Mouse (Mus musculus) kidney, postnatal 0 days (tissue): ENCODE measurements around the gene Aatk. TPM values are rescaled to one million over a fixed set of nuclear protein-coding genes. Genes with fewer than 3 reads are reported as not detected.

ENCODE experiments used
- ATAC-seq: fragments of 200-750 bp; cut with Nextera tagmentation; replicated peaks from 2 replicates; pipeline ENCODE4 v1.8.0; 2017; ENCODE audit warnings: low read depth, moderate number of reproducible peaks, moderate TSS enrichment, moderate library complexity; ENCODE audit not compliant: low FRiP score
- DNase-seq: peaks from one replicate; pipeline ENCODE4 v3.0.0-alpha.2; 2016; ENCODE audit warnings: low spot score
- H3K27ac ChIP-seq: fragments of 300-500 bp; sonication (generic); 2 replicates; pipeline ENCODE4 v1.5.1; 2014; ENCODE audit warnings: mild to moderate bottlenecking
- H3K27me3 ChIP-seq: fragments of 300-500 bp; sonication (generic); 2 replicates; pipeline ENCODE4 v1.6.1; 2014; ENCODE audit warnings: low read length, mixed read lengths; ENCODE audit not compliant: insufficient read depth
- H3K36me3 ChIP-seq: fragments of 300-500 bp; sonication (generic); 2 replicates; pipeline ENCODE4 v1.6.1; 2014; ENCODE audit warnings: low read length, mixed read lengths; ENCODE audit not compliant: insufficient read depth
- H3K4me1 ChIP-seq: fragments of 300-500 bp; sonication (generic); replicated peaks from 2 replicates; pipeline ENCODE4 v1.6.1; 2014; ENCODE audit warnings: antibody characterized with exemption, low read length, mixed read lengths; ENCODE audit not compliant: insufficient read depth
- H3K4me2 ChIP-seq: fragments of 300-500 bp; sonication (generic); 2 replicates; pipeline ENCODE4 v1.6.1; 2014; ENCODE audit warnings: mild to moderate bottlenecking, low read length, moderate library complexity, mixed read lengths
- H3K4me3 ChIP-seq: fragments of 300-500 bp; sonication (generic); replicated peaks from 2 replicates; pipeline ENCODE4 v1.5.1; 2014; ENCODE audit warnings: low read depth, low read length
- H3K9ac ChIP-seq: fragments of 300-500 bp; sonication (generic); 2 replicates; pipeline ENCODE4 v1.6.1; 2014; ENCODE audit warnings: low read depth, low read length
- H3K9me3 ChIP-seq: fragments of 300-500 bp; sonication (generic); replicated peaks from 2 replicates; pipeline ENCODE4 v1.6.1; 2016; ENCODE audit warnings: low read length, inconsistent platforms, mixed read lengths
- CTCF ChIP-seq: IDR thresholded peaks from 2 replicates; pipeline ENCODE4 v1.5.1; 2016; ENCODE audit warnings: antibody characterized with exemption, low read depth, mild to moderate bottlenecking, moderate library complexity
- WGBS: fragments of 180-500 bp; shearing (Covaris S2); extraction: QIAGEN DNeasy Blood & Tissue Kit; methylation state at CpG from one replicate; pipeline ENCODE4 v1.1.7; 2014; 5-methylcytosine and 5-hydroxymethylcytosine counted together
- polyA plus RNA-seq: library from polyadenylated mRNA; unstranded; fragments of >200 nt; fragmentation: Nextera tagmentation; extraction: Ambion mirVana; gene quantifications from 2 replicates; pipeline ENCODE4 v1.2.1, GENCODE M21; 2015

Aatk gene
- polyA plus RNA-seq, 1 experiment from 2014 or later: 1.4 TPM

DNA sequence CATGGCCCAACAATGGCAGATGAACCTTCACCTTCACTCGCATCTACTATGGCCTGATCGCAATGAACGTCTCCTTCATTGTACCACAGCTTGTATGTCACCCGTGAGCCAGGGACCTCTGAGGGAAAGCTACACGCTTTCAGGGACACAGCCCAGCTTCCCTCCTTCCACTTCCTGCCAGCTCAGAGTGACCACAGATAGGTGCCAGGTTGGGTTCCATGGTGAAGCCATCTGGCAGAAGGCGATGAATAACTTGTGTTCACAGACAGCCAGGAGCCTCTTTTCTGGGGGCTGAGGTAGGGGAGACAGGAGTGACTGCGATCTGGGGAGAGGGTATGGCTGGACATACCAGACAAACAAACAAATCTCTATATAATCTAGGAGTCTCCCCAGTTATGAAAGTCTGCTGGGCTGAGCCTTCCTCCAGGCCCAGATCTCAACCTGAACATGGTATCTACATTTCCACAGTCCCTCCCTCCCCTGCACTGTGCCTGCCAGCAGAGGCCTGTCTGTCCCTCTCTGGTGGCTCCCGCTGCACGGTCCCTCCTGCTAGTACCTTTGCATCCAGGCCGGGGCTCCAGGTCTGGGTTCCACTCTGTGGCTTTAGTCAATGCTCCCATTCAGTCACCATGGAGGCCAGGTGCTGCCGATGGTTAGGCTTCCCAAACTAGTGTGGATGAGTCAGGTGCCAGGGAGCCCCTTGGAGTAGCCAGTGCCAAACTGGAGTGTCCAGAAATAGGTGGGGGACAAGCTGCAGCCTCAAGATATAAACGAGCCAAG lies 9.2 kb upstream of the Aatk start:
- 82% methylated on average over 12 of the region's 12 CpGs for WGBS
- Histone ChIP-seq H3K4me3 (no peak overlapping the region), H3K36me3 (no peaks in the 10 kb centered on the region), H3K4me1 (no peaks in the 10 kb centered on the region; the same call in 1 of the 2 replicates), H3K27ac (no peak overlapping the region), H3K27me3 (no peaks in the 10 kb centered on the region), H3K4me2 (no peak overlapping the region), H3K9me3 (no peaks in the 10 kb centered on the region), H3K9ac (no peak overlapping the region)
- DNase-seq (no peak), ATAC-seq (no peak)
- TF ChIP-seq CTCF: no peak

DNA sequence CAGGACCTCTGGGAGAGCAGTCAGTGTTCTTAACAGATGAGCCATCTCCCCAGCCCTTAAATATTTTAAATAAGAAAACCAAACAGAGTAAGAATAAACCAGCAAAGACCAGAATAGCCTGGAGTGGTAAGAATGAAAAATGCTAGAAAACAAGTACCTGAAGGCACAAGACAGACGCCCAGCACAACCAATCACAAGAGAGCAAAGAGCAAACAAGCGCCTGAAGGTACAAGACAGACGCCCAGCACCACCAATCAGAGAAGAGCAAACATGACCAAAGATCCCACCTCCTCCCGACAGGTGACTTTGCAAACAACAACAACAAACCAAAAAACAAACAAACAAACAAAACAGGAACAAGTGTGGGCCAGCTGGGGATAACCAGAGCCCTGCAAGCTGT lies 6.9 kb upstream of the Aatk start:
- no peak overlapping the region for H3K4me2 ChIP-seq
- TF ChIP-seq CTCF: no peak
- no peaks in the 10 kb centered on the region for H3K9me3 ChIP-seq
- whole genome bisulfite sequencing: 88% methylated on average over 4 of the region's 4 CpGs
- no peak overlapping the region for H3K27ac ChIP-seq
- DNase-seq (no peak), ATAC-seq (no peak)
- H3K4me1 ChIP-seq: peaks cover 1% of the 10 kb centered on the region
- no peak overlapping the region for H3K4me3 ChIP-seq
- H3K9ac ChIP-seq: no peak overlapping the region
- no peaks in the 10 kb centered on the region for H3K36me3 ChIP-seq
- H3K27me3 ChIP-seq: no peaks in the 10 kb centered on the region

DNA sequence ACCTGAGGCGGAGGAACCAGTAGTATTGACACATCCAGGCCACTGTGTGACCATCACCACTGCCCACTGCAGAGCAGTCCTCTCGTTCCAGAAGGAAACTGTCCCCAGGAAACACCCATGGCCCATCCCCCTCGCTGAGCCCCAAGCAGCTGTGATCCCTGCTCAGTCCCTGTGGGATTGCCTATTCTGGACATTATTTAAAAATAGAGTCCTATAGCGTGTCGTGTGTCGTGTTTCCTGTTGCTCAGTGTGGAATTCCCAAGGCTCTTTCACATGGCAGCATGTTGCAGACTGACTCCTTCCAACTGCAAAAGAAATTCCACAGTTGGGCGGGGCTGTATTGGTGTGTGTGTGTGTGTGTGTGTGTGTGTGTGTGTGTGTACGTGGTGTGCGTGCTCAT lies 5.3 kb upstream of the Aatk start:
- Histone ChIP-seq H3K27me3 (peaks cover 12% of the 10 kb centered on the region; the same call in 1 of the 2 replicates), H3K4me2 (no peak overlapping the region), H3K4me3 (no peak overlapping the region), H3K9ac (no peak overlapping the region), H3K27ac (no peak overlapping the region), H3K9me3 (no peaks in the 10 kb centered on the region), H3K36me3 (no peaks in the 10 kb centered on the region), H3K4me1 (peaks cover 14% of the 10 kb centered on the region)
- DNase-seq: peak; percentile 61
- no peak for ATAC-seq
- WGBS: 56% methylated on average over 9 of the region's 9 CpGs
- TF ChIP-seq CTCF: no peak

- no peak for ATAC-seq
- H3K36me3 ChIP-seq: no peaks in the 10 kb centered on the region
- no peak overlapping the region for H3K9ac ChIP-seq
- no peak overlapping the region for H3K4me2 ChIP-seq
- H3K27me3 ChIP-seq: peaks cover 12% of the 10 kb centered on the region; the same call in 1 of the 2 replicates
- H3K9me3 ChIP-seq: no peaks in the 10 kb centered on the region
- no peak for TF ChIP-seq CTCF
- H3K4me1 ChIP-seq: peaks cover 18% of the 10 kb centered on the region
- H3K27ac ChIP-seq: no peak overlapping the region
- 51% methylated on average over 14 of the region's 14 CpGs for WGBS
- DNase-seq: no peak
- H3K4me3 ChIP-seq: no peak overlapping the region
These were observed 4.3 kb upstream of the Aatk start for GRCm38 (mm10) chr11:120051124-120051811.

DNA sequence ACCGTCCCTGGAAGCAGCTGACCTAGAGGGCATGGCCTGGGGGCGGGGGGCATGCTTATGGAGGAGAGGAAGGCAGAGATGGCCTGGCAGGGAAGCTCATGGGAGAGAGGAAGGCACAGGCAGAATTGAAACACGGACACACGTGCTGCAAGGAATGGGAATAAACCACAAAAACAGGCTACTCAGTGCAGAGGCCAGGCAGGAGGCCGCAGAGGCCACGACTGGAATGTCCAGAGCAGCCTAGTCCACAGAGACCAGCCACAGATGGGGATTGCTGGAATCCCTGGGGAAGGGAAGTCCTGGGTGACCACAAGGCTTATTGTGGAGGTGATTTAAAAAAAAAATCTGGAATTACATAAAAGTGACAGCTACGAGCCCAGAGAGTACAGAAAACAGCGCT lies 2.1 kb upstream of the Aatk start:
- Histone ChIP-seq H3K4me1 (peaks cover 22% of the 10 kb centered on the region), H3K4me2 (no peak overlapping the region), H3K27ac (no peak overlapping the region), H3K9me3 (no peaks in the 10 kb centered on the region), H3K27me3 (peaks cover 12% of the 10 kb centered on the region; the same call in 1 of the 2 replicates), H3K36me3 (no peaks in the 10 kb centered on the region), H3K4me3 (no peak overlapping the region), H3K9ac (no peak overlapping the region)
- WGBS: 70% methylated on average over 8 of the region's 8 CpGs
- DNase-seq (no peak), ATAC-seq (no peak)
- TF ChIP-seq CTCF: no peak

- Histone ChIP-seq H3K4me3 (no peak overlapping the region), H3K4me2 (peak overlapping the region; percentile 96), H3K27me3 (peaks cover 12% of the 10 kb centered on the region; the same call in 1 of the 2 replicates), H3K9me3 (no peaks in the 10 kb centered on the region), H3K36me3 (no peaks in the 10 kb centered on the region), H3K27ac (no peak overlapping the region), H3K9ac (no peak overlapping the region), H3K4me1 (peaks cover 22% of the 10 kb centered on the region)
- ATAC-seq (no peak), DNase-seq (no peak)
- TF ChIP-seq CTCF: peak; percentile 32; the same call in 1 of the 2 replicates
- 5% methylated on average over 23 of the region's 23 CpGs for WGBS
These were observed 1.2 kb upstream of the Aatk start for GRCm38 (mm10) chr11:120048252-120048556.
